Mouse (Mus musculus) C2C12 (cell line): ENCODE measurements around the gene Arid5b.

Source experiments
- CTCF ChIP-seq: IDR thresholded peaks from one replicate; pipeline ENCODE4 v1.5.1; 2011; ENCODE audit not compliant: control insufficient read depth, insufficient read depth, insufficient read length
- MAX ChIP-seq: IDR thresholded peaks from one replicate; pipeline ENCODE4 v1.6.1; 2011; ENCODE audit warnings: mild to moderate bottlenecking, control low read depth
- MYOG ChIP-seq: IDR thresholded peaks from one replicate; pipeline ENCODE4 v1.6.1; 2011; ENCODE audit not compliant: control insufficient read depth, insufficient read length; ENCODE audit errors: extremely low read depth

DNA sequence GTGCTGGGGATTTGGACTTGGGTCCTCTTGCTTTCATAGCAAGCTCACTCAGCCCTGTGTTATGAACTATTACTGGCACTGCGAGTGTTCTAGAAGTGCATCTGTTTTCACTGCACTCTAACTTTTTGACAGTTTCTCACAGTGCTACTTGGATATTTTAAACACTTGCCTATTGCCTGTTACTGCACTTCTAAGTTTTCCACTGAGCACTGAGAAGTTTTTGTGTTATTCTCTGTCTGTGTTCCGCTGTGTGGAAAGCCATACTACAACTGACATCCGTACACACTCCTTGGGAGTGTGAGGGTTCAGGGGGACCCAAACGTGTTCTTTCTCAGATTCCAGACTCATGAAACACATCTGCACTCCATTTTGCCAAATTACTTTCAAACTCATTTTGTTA lies 191.6 kb downstream of the Arid5b start:
- TF ChIP-seq CTCF = no peak
- TF ChIP-seq MAX = no peak
- TF ChIP-seq MYOG = no peak
